Mouse (Mus musculus): ENCODE measurements at regions not wholly inside any gene's neighbourhood (a gene's known extent, or its start where the extent isn't known, plus 50 kb on each side); places are given as distances from the start of the nearest gene placed in this dataset.

GRCm38 (mm10) chr12:20233871-20234307 is 279.6 kb downstream of the Gm21863 start:
- peaks cover 45% of the 10 kb centered on the region for H3K9me3 ChIP-seq (ENCODE audit: low read length)
- H3K4me1 ChIP-seq (ENCODE audit: insufficient read depth) = no peaks in the 10 kb centered on the region
- WGBS (ENCODE audit: insufficient replicate concordance) = 70% methylated on average over 25 of the region's 25 CpGs
- H3K9ac ChIP-seq (replicated peaks) = no peak overlapping the region
- DNase-seq (peak; percentile 51), ATAC-seq (peak; percentile 27)
- no peaks in the 10 kb centered on the region for H3K27me3 ChIP-seq (ENCODE audit: insufficient read depth, low read length)
- no peak for TF ChIP-seq EP300 (IDR thresholded peaks at IDR 0.05; ENCODE audit: low read depth)
- no peak for TF ChIP-seq CTCF (IDR thresholded peaks at IDR 0.05; ENCODE audit: low read depth)
- no peak overlapping the region for H3K4me3 ChIP-seq (ENCODE audit: low read depth, low read length)
- H3K36me3 ChIP-seq (replicated peaks; ENCODE audit: insufficient read depth, low read length) = no peaks in the 10 kb centered on the region
- H3K27ac ChIP-seq (ENCODE audit: low read depth) = no peak overlapping the region
- no peak overlapping the region for H3K4me2 ChIP-seq (ENCODE audit: low read depth, low read length)

All from liver, postnatal 0 days (tissue).